Mouse (Mus musculus) forebrain, embryonic 11.5 days (tissue): ENCODE results near the gene Gm20388. TPM values are rescaled to one million over a fixed set of nuclear protein-coding genes. Genes with fewer than 3 reads are reported as not detected.

Experiments used
- ATAC-seq: fragments of 200-750 bp; cut with Nextera tagmentation; replicated peaks from 2 replicates; pipeline ENCODE4 v1.8.0; 2017; ENCODE audit warnings: moderate TSS enrichment; ENCODE audit not compliant: low FRiP score
- DNase-seq: peaks from one replicate; pipeline ENCODE4 v3.0.0-alpha.2; 2017; ENCODE audit warnings: low spot score
- H3K27ac ChIP-seq: fragments of 300-500 bp; sonication (generic); 2 replicates; pipeline ENCODE4 v1.5.1; 2014; ENCODE audit warnings: low read depth, low read length
- H3K27me3 ChIP-seq: fragments of 300-500 bp; sonication (generic); 2 replicates; pipeline ENCODE4 v1.6.1; 2014; ENCODE audit warnings: mild to moderate bottlenecking, low read length, mixed read lengths; ENCODE audit not compliant: control insufficient read depth, insufficient read depth
- H3K36me3 ChIP-seq: fragments of 300-500 bp; sonication (generic); 2 replicates; pipeline ENCODE4 v1.6.1; 2014; ENCODE audit warnings: mild to moderate bottlenecking, low read length, moderate library complexity, mixed read lengths; ENCODE audit not compliant: control insufficient read depth, insufficient read depth
- H3K4me1 ChIP-seq: fragments of 300-500 bp; sonication (generic); replicated peaks from 2 replicates; pipeline ENCODE4 v1.6.1; 2014; ENCODE audit warnings: low read length, mixed read lengths; ENCODE audit not compliant: control insufficient read depth, insufficient read depth
- H3K4me2 ChIP-seq: fragments of 300-500 bp; sonication (generic); 2 replicates; pipeline ENCODE4 v1.6.1; 2014; ENCODE audit warnings: low read depth, mild to moderate bottlenecking, low read length, moderate library complexity, mixed read lengths; ENCODE audit not compliant: severe bottlenecking
- H3K4me3 ChIP-seq: fragments of 300-500 bp; sonication (generic); 2 replicates; pipeline ENCODE4 v1.5.1; 2014; ENCODE audit warnings: low read depth, low read length
- H3K9ac ChIP-seq: fragments of 300-500 bp; sonication (generic); 2 replicates; pipeline ENCODE4 v1.6.1; 2014; ENCODE audit warnings: low read length
- H3K9me3 ChIP-seq: fragments of 300-500 bp; sonication (generic); 2 replicates; pipeline ENCODE4 v1.6.1; 2016; ENCODE audit warnings: low read length, mixed read lengths; ENCODE audit not compliant: control insufficient read depth
- WGBS: fragments of 180-500 bp; shearing (Covaris S2); extraction: QIAGEN DNeasy Blood & Tissue Kit; methylation state at CpG from one replicate; pipeline ENCODE4 v1.1.7; 2014; 5-methylcytosine and 5-hydroxymethylcytosine counted together
- polyA plus RNA-seq: library from polyadenylated mRNA; unstranded; fragments of >200 nt; fragmentation: Nextera tagmentation; extraction: Ambion mirVana; gene quantifications from 2 replicates; pipeline ENCODE4 v1.2.1, GENCODE M21; 2014

Gm20388 gene
- polyA plus RNA-seq, 1 experiment from 2014 or later: not detected

DNA sequence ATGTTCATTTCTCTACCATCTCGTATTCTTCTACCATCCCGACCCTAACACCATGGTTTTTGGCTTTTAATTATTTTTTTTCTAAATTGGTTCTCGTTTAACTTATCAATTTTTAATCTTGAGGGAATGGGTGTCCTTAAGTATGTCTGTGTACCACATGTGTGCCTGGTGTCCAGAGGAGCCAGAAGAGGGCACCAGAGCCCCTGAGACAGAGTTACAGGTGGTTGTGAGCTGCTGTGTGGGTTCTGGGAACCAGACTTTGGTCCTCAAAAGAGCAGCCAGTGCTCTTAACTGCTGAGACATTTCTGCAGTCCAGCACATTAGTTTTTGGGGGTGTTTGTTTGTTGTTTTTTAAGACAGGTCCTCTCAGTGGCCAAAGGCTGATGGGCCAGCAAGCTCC, 485.3 kb downstream of the Gm20388 start:
- no peaks in the 10 kb centered on the region for H3K36me3 ChIP-seq
- no peak for DNase-seq
- no peak overlapping the region for H3K27ac ChIP-seq
- no peak for ATAC-seq
- H3K9me3 ChIP-seq: no peaks in the 10 kb centered on the region
- H3K4me3 ChIP-seq: no peak overlapping the region
- H3K4me1 ChIP-seq: peaks cover 7% of the 10 kb centered on the region; the same call in 1 of the 2 replicates
- no peaks in the 10 kb centered on the region for H3K27me3 ChIP-seq
- no peak overlapping the region for H3K4me2 ChIP-seq
- H3K9ac ChIP-seq: no peak overlapping the region
- 95% methylated on average over 3 of the region's 3 CpGs for WGBS

DNA sequence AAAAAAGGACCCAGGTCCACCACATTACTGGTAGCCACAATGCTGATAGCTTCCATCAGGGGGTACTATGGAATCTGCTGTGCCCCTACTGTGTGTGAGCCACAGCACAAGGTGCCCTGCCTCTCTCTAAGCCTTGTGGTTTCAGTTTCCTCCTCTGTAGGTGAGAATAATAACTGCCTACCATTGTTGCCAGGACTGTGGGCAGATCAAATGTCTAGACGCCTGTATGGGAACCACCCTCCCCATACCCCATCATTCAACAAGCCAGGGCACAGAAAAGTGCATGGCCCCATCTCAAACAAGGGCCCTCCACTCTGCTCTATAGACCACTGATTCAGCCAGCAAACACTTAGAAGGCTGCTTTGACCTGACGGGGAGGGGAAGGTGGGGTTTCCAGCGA, 486.1 kb downstream of the Gm20388 start:
- no peak overlapping the region for H3K27ac ChIP-seq
- H3K36me3 ChIP-seq: no peaks in the 10 kb centered on the region
- peaks cover 7% of the 10 kb centered on the region; the same call in 1 of the 2 replicates for H3K4me1 ChIP-seq
- no peak for DNase-seq
- ATAC-seq: no peak
- no peaks in the 10 kb centered on the region for H3K9me3 ChIP-seq
- H3K9ac ChIP-seq: no peak overlapping the region
- 61% methylated on average over 3 of the region's 3 CpGs for WGBS
- no peak overlapping the region for H3K4me2 ChIP-seq
- H3K27me3 ChIP-seq: no peaks in the 10 kb centered on the region
- H3K4me3 ChIP-seq: no peak overlapping the region

DNA sequence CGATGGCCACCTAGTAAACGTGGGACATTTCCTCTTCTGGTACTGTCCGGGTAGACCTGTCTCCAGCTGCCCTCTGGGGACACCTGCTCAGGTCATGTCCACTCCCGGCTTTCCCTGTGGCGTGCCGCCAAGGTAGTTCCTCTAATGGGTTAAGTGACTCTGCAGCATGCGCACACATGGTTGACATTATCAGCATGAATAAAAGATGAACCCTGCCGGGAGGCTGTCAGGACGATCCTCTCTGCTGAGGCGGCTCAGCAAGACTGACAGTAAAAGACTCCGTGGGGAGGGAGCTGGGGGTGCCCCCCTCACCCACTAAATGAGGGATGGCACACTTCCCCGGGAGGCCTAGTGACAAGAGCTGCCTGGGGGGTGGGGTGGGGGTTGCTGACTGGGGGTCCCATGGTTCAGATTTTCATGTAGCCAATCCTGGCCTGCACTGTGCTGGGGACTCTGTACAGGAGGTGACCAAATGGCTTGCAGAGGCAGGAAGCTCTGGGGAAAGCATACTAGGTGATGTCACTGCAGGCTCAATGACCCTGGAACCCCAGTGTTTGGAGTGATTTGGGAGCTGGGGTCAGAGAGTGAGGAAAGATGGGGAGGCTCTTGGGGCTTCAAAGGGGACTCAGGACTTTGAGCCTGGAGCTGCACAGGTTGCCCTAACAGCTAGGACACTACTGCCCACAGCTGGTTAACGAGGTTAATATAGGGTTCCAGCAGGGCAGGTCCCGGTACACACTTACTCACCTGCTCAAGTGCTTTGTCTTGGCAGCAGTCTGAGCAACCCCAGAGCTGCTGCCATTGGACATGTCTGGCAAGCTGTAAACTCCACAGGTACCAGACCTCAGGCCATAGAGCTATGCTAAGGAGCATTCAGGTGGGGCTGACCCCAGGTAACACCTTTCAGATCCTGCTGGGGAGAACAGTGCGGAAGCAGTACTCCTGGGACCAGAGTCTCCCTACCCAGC, 487.1 kb downstream of the Gm20388 start:
- Histone ChIP-seq H3K27ac (no peak overlapping the region), H3K4me1 (peaks cover 10% of the 10 kb centered on the region; the same call in 1 of the 2 replicates), H3K9ac (no peak overlapping the region), H3K4me2 (no peak overlapping the region), H3K9me3 (no peaks in the 10 kb centered on the region), H3K36me3 (no peaks in the 10 kb centered on the region), H3K27me3 (no peaks in the 10 kb centered on the region), H3K4me3 (no peak overlapping the region)
- 54% methylated on average over 15 of the region's 15 CpGs for WGBS
- ATAC-seq: no peak
- DNase-seq: no peak

DNA sequence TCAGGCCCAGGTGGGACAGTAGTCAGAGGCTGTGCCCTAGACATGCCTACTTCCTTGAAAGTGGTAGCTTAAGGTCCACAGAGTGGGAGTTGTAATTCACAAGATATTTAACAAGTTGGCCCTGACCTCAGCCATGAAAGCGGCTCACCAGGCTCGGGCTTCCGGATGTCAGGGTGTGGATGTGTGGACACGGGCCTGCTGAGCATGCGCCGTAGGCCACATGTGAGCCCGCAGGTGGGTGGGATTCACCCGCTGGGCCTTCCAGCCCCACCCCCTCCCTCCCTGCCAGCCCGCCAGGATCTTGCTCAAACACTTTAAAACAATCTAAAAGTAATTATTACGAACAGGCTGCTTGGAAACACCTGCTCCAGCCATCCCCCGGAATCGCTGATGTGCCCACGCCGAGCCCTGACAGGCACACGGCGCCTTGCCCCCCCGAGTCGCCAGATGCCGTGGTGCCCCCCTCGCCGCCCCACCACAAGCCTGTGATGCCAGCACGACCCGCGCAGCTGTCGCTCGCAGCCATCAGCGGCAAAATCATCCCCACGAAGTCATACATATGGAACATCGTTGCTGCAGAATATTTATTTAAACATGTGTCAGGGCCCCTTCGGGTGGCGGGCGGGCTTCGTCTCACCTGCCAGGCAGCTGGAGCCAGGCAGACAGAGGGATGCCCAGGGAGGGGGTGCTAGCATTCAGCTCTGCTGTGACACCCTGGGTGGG, 488.7 kb downstream of the Gm20388 start:
- ATAC-seq (no peak), DNase-seq (no peak)
- no peaks in the 10 kb centered on the region for H3K36me3 ChIP-seq
- no peak overlapping the region for H3K27ac ChIP-seq
- 70% methylated on average over 33 of the region's 33 CpGs for WGBS
- no peaks in the 10 kb centered on the region for H3K27me3 ChIP-seq
- peaks cover 10% of the 10 kb centered on the region; the same call in 1 of the 2 replicates for H3K4me1 ChIP-seq
- no peak overlapping the region for H3K4me3 ChIP-seq
- no peak overlapping the region for H3K4me2 ChIP-seq
- no peaks in the 10 kb centered on the region for H3K9me3 ChIP-seq
- H3K9ac ChIP-seq: no peak overlapping the region

DNA sequence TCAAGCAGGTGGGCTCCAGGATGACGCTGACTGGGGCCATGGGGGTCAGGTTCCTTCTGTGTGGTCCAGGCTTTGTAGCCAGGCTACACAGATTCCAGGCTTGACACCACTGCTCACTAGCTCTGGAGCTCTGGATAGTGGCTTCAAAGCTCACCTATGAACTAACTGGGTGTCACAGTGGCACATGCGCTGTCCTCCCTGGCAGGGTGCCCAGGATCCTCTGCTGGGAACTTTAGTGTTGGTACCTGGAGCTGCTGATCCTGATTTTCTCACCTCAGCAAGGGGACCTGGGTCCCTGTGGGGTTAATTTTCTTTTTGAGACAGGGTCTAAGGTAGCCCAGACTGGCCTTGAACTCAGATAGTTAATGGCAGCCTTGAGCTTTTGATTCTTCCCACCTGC, 490.6 kb downstream of the Gm20388 start:
- Histone ChIP-seq H3K27me3 (no peaks in the 10 kb centered on the region; the same call in 1 of the 2 replicates), H3K4me1 (peaks cover 10% of the 10 kb centered on the region; the same call in 1 of the 2 replicates), H3K4me3 (no peak overlapping the region), H3K36me3 (no peaks in the 10 kb centered on the region), H3K9me3 (no peaks in the 10 kb centered on the region), H3K4me2 (no peak overlapping the region), H3K27ac (no peak overlapping the region), H3K9ac (no peak overlapping the region)
- ATAC-seq (no peak), DNase-seq (no peak)
- WGBS: 83% methylated on average over 2 of the region's 2 CpGs

DNA sequence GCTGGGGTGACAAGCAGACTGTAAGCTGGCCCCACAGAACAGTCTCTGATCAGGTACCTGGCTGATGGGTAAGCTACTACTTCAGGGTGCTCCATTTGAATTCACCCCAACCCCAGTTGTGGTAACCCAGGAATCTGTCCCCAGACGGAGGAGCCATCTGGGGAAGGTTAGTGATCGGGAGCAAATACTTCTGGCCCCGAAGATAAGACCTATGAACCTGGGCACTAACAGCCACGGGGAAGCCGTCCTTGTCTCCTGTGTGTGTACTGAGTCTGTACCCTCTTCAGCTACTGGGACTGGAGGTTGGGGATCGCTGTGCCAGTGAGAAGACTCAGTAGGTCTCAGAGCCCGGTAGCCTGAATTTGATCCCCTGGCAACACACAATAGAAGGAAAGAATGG, 491.1 kb downstream of the Gm20388 start:
- Histone ChIP-seq H3K9me3 (no peaks in the 10 kb centered on the region), H3K27me3 (no peaks in the 10 kb centered on the region; the same call in 1 of the 2 replicates), H3K27ac (no peak overlapping the region), H3K4me3 (no peak overlapping the region), H3K4me1 (peaks cover 12% of the 10 kb centered on the region; the same call in 1 of the 2 replicates), H3K4me2 (no peak overlapping the region), H3K9ac (no peak overlapping the region), H3K36me3 (no peaks in the 10 kb centered on the region)
- no peak for ATAC-seq
- no peak for DNase-seq
- WGBS: 85% methylated on average over 7 of the region's 7 CpGs

DNA sequence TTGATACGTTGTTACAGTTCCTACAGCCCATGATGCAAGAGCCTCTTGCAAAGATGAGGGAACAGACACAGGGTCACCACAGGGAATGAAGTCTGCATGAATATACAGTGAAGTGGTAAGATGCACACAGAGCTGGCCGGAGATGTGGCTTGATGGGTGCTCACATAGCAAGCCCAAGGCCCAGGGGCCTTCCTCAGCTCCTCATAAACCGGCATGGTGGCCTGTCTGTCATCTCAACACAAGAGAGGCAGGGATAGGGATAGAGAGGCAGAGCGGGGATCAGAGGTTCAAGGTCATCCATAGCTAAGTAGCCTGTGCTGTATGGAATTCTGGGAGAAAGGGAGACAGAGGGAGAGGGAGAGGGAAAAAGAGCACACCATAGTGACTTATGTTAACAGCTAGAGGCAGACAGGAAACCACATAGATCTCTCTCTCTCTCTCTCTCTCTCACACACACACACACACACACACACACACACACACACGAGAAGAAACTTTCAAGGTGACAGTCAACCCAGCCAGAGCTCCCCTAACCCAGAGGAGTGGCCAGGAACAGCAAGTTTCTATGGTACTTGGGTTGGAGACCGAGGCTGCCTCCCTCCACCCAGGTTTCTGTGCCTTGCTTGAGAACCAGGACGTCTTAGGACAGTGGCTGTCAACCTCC, 493.1 kb downstream of the Gm20388 start:
- Histone ChIP-seq H3K27me3 (no peaks in the 10 kb centered on the region; the same call in 1 of the 2 replicates), H3K4me3 (no peak overlapping the region), H3K9ac (no peak overlapping the region), H3K27ac (no peak overlapping the region), H3K9me3 (no peaks in the 10 kb centered on the region), H3K4me2 (no peak overlapping the region), H3K36me3 (no peaks in the 10 kb centered on the region), H3K4me1 (peaks cover 24% of the 10 kb centered on the region)
- WGBS: 84% methylated on average over 7 of the region's 7 CpGs
- ATAC-seq: no peak
- no peak for DNase-seq

DNA sequence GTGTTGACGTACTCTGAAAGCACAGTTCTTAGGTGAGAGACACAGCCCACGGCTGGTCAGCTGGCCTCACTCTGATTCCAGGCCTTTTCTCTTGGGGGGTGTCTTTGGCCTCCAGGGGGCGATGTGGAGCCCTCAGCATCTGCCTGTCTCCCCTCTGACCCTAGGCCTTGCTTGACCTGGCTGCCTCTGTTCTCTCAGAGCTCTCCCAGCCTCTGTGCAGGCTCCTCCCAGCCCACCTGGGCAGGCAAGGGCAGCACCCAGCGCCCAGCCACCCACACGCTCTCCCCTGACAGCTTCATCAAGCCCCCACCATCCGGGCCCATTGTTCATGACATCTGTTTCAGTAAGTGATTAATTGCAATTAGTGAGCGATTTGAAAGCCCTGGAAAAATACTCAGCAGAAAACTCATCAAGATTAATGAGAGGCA, 494.0 kb downstream of the Gm20388 start:
- Histone ChIP-seq H3K9me3 (no peaks in the 10 kb centered on the region), H3K9ac (no peak overlapping the region), H3K4me2 (no peak overlapping the region), H3K27ac (no peak overlapping the region), H3K27me3 (no peaks in the 10 kb centered on the region; the same call in 1 of the 2 replicates), H3K4me3 (no peak overlapping the region), H3K36me3 (no peaks in the 10 kb centered on the region), H3K4me1 (peaks cover 28% of the 10 kb centered on the region)
- DNase-seq (peak; percentile 80), ATAC-seq (peak; percentile 59)
- WGBS: 30% methylated on average over 7 of the region's 7 CpGs
